Mouse (Mus musculus): ENCODE measurements around the gene Actl11.

The Actl11 gene

DNA sequence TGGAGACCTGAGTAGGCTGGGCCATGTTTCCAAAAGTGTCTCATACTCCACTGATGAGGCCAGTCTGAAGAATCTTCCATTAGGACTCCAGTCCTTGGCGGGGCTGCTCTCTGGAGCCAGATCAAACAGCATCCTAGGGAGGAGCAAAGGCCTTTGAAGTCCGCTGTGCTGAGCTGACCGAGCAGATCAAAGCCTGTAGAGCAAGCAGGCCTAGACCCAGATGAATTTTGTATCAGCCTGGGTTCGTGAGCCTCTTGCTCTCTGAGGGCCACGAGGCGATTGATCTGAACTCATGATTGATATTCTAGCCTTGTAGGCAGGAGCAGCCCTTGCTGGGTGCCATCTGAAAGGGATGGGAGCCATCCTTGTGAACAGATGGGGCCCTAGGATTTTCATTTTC, 31.6 kb downstream of the Actl11 start:
- ATAC-seq (ENCODE audit: insufficient number of reproducible peaks, low FRiP score, low TSS enrichment): no peak

DNA sequence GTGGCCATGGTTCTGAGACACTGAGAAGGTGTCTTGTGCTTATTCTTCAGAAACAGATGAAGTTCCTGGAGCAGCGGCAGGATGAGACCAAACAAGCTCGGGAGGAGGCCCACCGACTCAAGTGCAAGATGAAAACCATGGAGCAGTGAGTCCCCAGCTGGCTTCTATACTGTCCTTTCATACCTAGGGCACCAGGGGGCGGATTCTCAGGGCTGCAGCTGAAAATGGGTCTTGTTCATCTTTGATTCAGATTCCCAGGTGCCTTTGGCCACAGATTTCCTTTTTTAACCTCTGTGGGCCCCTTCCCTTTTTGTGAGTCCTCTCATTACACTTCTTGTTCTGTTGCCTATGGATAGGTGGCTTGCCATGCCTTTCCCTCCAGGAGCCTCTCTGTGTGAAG, 32.7 kb downstream of the Actl11 start:
- no peak for ATAC-seq (ENCODE audit: insufficient number of reproducible peaks, low FRiP score, low TSS enrichment)

DNA sequence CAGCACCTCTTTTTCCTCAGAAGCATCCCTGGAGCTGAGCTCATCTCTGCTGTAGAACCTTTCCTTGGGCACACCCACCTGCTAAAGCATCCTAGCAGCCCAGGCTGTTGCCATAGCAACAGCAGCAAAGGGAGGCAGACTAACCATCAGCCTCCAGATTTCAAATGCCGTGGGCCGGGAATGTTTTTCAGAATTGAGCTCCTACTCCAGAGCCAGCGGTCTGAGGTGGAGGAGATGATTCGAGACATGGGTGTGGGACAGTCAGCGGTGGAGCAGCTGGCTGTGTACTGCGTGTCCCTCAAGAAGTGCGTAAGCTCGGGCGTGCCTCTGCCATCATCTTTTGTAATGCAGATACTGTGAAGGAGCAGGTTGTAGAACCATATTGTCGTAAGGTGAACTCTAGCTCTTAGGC, 33.1 kb downstream of the Actl11 start:
- ATAC-seq (ENCODE audit: insufficient number of reproducible peaks, low FRiP score, low TSS enrichment): no peak

GRCm38 (mm10) chr9:107961881-107962280, 33.6 kb downstream of the Actl11 start:
- no peak for ATAC-seq (ENCODE audit: insufficient number of reproducible peaks, low FRiP score, low TSS enrichment)

DNA sequence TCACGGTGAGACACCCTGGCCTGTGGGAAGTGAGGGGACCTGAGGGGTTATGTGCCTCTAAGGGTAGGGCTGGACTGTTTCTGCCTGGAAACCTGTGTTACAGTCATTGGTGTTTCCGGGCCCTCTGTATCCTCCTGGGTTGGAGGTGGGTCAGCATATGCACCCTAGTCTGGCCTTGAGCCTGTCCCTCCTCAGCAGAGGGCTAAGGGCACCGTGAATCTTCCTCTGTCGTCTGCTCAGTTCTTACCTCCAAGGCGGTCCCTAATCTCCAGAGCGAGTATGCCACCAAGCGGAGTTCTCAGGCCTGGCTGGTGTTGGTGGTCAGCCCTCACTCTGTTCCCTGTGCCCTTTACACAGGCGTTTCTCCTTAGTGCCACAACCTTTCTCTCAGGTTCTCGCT, 34.6 kb downstream of the Actl11 start:
- ATAC-seq (ENCODE audit: insufficient number of reproducible peaks, low FRiP score, low TSS enrichment): no peak

DNA sequence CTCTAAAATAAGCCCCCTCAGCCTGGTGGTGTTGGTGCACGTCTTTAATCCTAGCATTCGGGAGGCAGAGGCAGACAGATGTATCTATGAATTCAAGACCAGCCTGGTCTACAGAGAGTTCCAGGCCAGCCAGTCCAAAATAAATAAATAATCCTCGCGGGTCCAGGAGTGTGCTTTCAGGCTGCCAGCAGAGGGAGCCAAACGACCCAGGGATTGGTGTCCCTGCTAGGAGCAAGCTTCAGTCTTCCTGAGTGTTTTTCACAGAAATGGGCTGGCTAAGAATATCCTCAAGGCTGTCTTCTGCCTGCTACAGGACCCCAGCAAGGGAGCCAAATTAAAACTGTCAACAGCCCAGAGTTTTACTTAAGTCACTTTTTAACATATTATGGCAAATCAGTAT, 35.4 kb downstream of the Actl11 start:
- 0 out of 2 replicates have a peak, but pooled peaks have one; percentile 58 for ATAC-seq (ENCODE audit: insufficient number of reproducible peaks, low FRiP score, low TSS enrichment)

GRCm38 (mm10) chr9:107964681-107965080, 36.4 kb downstream of the Actl11 start:
- no peak for ATAC-seq (ENCODE audit: insufficient number of reproducible peaks, low FRiP score, low TSS enrichment)

DNA sequence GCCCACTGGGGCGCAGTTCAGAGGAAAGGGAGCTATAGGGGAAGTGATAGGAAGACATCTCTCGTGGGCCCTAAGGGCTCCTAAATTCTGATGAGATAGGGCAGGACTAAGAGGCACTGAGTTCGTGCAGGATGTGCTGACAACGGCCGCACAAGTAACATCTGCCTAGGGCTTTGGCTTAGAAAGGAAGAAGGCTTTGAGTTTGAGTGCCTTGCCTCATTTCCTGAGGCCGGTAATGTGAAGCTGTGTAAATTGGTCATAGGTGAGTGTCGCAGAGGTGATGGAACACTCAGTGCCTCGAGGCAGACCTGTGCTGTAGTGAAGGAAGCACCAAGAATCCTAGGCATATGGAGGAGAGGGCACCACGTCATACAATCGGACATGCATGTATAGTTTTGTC, 38.4 kb downstream of the Actl11 start:
- ATAC-seq (ENCODE audit: insufficient number of reproducible peaks, low FRiP score, low TSS enrichment): no peak

DNA sequence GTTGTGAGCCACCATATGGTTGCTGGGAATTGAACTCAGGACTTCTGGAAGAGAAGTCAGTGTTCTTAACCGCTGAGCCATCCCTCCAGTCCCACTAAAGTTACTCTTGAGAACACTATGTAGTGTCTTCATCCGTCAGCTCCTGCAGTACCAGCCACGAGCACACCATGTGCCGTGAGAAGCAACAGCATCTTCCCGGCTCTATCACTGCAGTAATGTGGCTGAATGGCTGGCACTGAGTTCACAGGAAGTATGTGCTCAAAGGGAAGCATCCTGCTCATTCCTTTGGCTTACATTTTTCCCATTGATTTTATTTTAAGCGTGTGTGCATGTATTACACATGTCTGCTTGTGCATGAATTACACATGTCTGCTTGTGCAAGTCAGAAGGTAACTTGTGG, 39.2 kb downstream of the Actl11 start:
- ATAC-seq (ENCODE audit: insufficient number of reproducible peaks, low FRiP score, low TSS enrichment): no peak

DNA sequence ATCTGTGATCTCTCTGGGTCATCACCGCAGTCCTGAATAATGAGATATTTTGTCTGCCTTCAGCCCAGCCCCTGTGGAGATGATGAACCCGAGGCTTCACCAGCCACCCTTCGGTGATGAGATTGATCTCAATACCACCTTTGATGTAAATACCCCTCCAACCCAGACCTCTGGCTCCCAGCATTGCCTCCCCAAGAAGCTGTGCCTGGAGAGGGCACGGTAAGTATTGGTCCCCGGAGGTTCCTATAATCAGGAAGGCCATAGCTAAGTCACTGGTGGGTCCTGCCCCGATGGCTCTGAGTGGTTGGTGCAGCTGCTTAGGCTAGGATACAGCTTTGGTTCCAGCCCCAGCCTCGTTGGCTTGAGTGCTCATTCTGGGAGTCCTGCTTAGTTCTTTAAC, 40.3 kb downstream of the Actl11 start:
- ATAC-seq (ENCODE audit: insufficient number of reproducible peaks, low FRiP score, low TSS enrichment): no peak

DNA sequence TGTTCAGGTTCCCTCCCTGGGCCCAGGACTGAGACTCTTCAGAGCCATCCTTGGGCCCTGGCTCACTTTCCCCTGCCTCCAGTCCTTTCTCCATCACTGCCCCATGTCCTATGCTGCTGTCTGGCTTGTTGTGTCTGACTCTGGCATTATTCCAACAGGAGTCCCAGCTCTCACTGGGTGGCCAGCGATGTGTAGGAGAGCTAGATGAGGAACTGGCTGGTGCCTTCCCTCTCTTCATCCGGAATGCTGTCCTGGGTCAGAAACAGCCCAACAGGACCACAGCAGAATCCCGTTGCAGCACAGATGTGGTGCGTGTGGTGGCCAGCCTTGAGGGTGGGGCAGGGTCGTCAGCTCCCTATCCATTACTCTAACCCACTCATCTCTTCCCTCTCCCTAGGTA, 42.0 kb downstream of the Actl11 start:
- ATAC-seq (ENCODE audit: insufficient number of reproducible peaks, low FRiP score, low TSS enrichment): no peak

DNA sequence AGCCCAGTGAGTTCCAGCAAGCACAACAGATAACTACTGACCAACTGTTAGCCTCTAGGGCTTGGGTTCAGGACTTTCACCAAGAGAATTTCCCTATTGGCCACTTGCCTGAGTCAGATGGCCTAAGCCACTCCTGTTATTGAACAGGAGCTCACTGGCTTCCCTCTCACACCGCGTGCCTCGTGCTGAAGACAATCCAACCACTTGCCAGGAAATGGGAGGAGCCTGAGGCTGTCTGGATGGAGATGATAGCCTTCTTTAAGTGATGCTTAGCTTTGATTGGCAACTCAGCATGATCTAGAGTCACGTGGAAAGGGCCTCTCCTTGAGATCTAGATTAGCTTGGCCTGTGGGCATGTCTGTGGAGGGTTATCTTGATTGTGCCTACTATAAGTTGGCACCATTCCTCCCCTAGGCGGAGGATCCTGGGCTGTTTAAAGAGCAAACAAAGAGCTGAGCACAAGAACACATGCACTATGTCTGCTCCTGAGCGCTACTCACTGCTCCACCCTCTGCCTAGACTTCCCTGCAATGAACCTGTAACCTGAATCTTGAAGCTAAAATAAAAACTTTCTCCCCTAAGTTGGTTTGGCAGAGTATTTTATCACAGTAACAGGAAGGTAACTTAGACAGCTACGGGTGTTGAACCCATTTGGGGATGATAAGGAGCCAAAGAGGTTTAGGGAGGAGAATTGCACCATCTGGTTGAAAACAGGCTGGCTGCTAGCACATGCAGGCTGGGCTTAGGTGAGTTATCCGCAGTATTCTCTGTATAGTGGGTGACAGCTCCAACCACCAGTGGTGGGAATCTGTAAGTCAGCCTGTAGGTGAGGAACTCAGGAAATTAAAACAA, 43.6 kb downstream of the Actl11 start:
- ATAC-seq (ENCODE audit: insufficient number of reproducible peaks, low FRiP score, low TSS enrichment): no peak

DNA sequence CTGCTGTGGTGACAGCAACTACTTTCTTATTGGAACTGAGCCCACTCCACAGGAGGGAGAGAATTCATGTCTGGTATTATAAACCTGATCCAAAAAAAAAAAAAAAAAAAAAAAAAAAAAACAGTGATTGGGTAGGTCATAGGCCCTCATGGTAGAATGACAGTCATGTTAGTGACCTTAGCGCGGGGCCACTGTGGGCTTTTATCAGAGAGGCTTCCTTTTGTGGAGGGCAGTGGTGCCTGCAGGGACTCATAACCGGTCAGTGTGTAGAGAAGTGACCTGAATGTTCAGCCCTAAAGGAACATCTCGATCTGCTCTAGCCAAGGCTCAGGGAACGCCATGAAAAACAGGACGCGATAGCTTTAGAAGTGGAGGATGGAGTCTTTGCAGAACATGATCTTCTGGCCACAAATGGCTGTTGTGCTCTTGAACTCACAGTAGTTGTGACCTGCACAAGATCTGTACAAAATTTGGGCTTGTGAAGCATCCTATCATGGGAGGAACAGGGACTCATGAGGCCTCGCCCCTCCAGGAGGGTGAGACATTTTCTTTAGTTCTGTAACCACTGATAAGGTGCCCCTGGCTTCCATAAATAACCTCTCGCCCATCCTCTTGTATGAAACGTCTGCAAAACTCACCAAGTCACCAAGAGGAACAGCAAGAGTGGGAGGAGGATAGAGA, 46.4 kb downstream of the Actl11 start:
- ATAC-seq (ENCODE audit: insufficient number of reproducible peaks, low FRiP score, low TSS enrichment): no peak

DNA sequence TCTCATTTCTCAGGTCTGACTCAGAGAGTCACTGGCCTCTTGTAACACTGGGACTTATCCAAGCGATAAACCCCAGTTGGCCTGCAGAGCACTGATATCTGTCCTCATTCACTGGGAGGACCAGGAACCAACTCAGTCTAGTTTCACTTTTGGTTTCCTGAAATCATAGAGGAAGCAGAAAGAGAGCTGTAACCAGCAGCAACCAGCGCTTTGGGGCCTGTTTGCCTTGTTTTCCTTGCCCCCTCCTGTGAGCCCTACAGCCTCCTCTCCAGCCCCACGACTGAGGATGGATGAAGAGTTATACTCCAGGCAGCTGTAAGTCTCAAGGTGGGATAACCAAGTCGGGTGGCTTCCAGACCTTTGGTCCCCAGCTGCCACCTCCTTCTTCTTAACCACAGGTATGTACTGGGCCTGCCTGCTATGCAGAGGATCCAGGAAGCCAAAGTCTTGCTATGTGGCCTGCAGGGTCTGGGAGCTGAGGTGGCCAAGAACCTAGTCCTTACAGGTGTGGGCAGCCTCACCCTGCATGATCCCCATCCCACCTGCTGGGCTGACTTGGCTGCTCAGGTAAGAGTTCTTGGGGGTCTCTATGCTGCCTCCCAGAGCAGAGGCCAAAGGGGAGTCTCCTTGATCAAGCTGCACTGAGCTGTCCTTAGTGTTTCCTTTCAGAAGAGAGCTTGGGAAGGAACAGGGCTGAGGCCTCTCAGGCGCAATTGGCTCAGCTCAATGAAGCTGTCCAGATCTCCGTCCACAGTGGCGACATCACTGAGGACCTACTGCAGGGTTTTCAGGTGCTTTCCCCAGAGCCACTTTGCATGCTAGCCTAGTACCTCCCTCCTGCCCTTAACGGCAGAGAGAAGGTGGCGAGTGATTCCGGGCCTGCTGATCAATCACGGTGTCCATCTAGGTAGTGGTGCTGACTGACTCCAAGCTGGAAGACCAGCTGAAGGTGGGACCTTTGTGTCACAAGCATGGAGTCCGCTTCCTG, 47.4 kb downstream of the Actl11 start, which contains the start of gene Uba7:
Gene Uba7 (plus strand): TSS at position 107 of the 988 bp plus-strand sequence.
- ATAC-seq (ENCODE audit: insufficient number of reproducible peaks, low FRiP score, low TSS enrichment): no peak

DNA sequence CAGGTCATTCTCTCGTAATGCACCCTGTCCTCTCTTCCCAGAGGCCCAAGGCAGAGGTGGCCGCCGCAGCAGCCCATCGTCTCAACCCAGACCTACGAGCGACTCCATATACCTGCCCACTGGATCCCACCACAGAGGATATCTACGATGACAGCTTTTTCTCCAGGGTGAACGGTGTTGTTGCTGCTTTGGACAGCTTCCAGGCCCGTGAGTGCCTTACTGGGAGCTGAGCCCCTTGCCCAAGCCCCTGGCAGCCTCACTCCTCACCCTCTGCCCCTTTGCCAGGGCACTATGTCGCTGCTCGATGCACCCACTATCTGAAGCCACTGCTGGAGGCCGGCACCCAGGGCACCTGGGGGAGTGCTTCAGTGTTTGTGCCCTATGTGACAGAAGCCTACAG, 50.5 kb downstream of the Actl11 start:
- no peak for ATAC-seq (ENCODE audit: insufficient number of reproducible peaks, low FRiP score, low TSS enrichment)
